Mouse (Mus musculus) ES-Bruce4 (cell line): ENCODE measurements around the gene A630095N17Rik. TPM values are rescaled to one million over a fixed set of nuclear protein-coding genes. Genes with fewer than 3 reads are reported as not detected.

Source experiments
- H3K27ac ChIP-seq: 2 replicates; pipeline ENCODE4 v1.5.1; 2012; ENCODE audit warnings: low read length, inconsistent platforms; ENCODE audit not compliant: insufficient read depth
- H3K27me3 ChIP-seq: 2 replicates; pipeline ENCODE4 v1.6.1; 2012; ENCODE audit warnings: mild to moderate bottlenecking, low read length, inconsistent platforms; ENCODE audit not compliant: control insufficient read depth, poor library complexity, insufficient read depth, severe bottlenecking
- H3K36me3 ChIP-seq: 2 replicates; pipeline ENCODE4 v1.6.1; 2012; ENCODE audit warnings: inconsistent platforms, mild to moderate bottlenecking, low read length, moderate library complexity; ENCODE audit not compliant: control insufficient read depth, poor library complexity, insufficient read depth, severe bottlenecking
- H3K4me1 ChIP-seq: one replicate; pipeline ENCODE4 v1.8.1; 2011; ENCODE audit warnings: low read length; ENCODE audit not compliant: control insufficient read depth, insufficient read depth
- H3K4me3 ChIP-seq: 2 replicates; pipeline ENCODE4 v1.5.1; 2011; ENCODE audit warnings: low read depth, mild to moderate bottlenecking, low read length
- H3K9ac ChIP-seq: 2 replicates; pipeline ENCODE4 v1.6.1; 2012; ENCODE audit warnings: low read depth, mild to moderate bottlenecking, inconsistent platforms; ENCODE audit not compliant: poor library complexity, severe bottlenecking
- H3K9me3 ChIP-seq: replicated peaks from 2 replicates; pipeline ENCODE4 v1.6.1; 2012; ENCODE audit warnings: mild to moderate bottlenecking, low read length, inconsistent platforms; ENCODE audit not compliant: control insufficient read depth, poor library complexity, insufficient read depth, severe bottlenecking
- CTCF ChIP-seq: IDR thresholded peaks from one replicate; pipeline ENCODE4 v1.8.1; 2011; ENCODE audit warnings: low read depth, low read length
- EP300 ChIP-seq: IDR thresholded peaks from 2 replicates; pipeline ENCODE4 v1.6.1; 2011; ENCODE audit warnings: low read depth, low read length; ENCODE audit not compliant: insufficient read depth
- POLR2A ChIP-seq: IDR thresholded peaks from one replicate; pipeline ENCODE4 v1.8.1; 2011; ENCODE audit warnings: low read length; ENCODE audit not compliant: insufficient read depth
- polyA plus RNA-seq: library from polyadenylated mRNA; stranded (reverse); fragments of >200 nt; gene quantifications from 2 replicates; pipeline ENCODE4 v1.2.4, GENCODE M21; 2011; ENCODE audit warnings: low read depth; ENCODE audit not compliant: missing spikeins, insufficient read depth, insufficient read length

A630095N17Rik gene
- polyA plus RNA-seq, 1 experiment, result not detected

DNA sequence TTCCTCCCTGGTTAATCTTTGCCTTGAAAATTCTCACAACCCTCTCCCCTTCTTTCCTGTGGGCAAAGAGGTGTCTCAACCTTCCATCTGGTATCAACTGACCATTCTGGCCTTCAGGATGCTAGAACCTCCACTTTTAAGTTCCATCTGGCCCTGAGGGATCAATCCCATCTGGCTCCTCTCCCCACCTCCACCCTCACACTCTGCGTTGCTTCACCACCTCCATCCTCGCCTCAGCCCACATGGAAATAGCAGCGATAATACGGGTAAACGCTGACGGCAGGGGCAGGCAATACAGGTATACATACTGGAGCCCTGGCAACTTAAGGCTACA, 14.0 kb downstream of the A630095N17Rik start:
- H3K9ac ChIP-seq, result peak overlapping the region; percentile 70
- H3K9me3 ChIP-seq, result no peaks in the 10 kb centered on the region
- peaks cover 41% of the 10 kb centered on the region for H3K36me3 ChIP-seq
- H3K27ac ChIP-seq, result no peak overlapping the region
- H3K4me1 ChIP-seq, result peaks cover 7% of the 10 kb centered on the region
- H3K4me3 ChIP-seq, result peak overlapping the region; percentile 90
- no peak for TF ChIP-seq POLR2A
- TF ChIP-seq CTCF, result no peak
- no peak for TF ChIP-seq EP300
- no peaks in the 10 kb centered on the region for H3K27me3 ChIP-seq

DNA sequence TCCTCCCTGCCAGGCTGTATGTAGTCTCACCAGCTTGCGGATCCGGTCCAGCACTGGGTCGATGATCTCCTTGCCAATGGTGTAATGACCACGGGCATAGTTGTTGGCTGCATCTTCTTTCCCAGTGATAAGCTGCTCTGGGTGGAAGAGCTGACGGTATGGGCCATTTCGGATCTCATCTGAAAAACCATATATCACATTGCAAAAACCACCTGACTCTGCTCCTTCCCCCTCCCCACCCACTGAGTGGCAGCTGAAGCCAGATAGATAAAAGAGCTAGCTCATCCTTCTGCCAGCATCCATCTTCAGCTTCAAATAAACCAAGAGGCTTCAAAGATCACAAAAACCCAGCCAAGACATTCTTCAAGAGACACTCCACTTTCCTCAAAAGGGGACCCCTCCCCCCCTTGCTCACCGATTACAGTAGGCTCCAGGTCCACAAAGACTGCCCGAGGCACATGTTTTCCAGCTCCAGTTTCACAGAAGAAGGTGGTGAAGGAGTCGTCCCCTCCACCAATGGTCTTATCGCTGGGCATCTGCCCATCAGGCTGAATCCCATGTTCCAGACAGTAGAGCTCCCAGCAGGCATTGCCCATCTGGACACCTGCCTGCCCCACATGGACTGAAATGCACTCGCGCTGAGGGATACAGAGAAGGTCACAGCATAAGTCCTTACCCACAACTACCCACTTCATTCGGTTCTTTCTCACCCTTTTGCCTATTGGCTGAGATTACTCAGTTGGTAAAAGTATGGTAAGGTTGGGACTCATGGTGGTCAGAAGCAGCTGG, 14.9 kb downstream of the A630095N17Rik start:
- Histone ChIP-seq H3K9me3 (no peaks in the 10 kb centered on the region), H3K36me3 (peaks cover 42% of the 10 kb centered on the region), H3K4me3 (no peak overlapping the region), H3K27me3 (no peaks in the 10 kb centered on the region), H3K27ac (no peak overlapping the region), H3K4me1 (peaks cover 8% of the 10 kb centered on the region), H3K9ac (no peak overlapping the region; the same call in 1 of the 2 replicates)
- TF ChIP-seq POLR2A, result no peak
- TF ChIP-seq EP300, result no peak
- no peak for TF ChIP-seq CTCF

DNA sequence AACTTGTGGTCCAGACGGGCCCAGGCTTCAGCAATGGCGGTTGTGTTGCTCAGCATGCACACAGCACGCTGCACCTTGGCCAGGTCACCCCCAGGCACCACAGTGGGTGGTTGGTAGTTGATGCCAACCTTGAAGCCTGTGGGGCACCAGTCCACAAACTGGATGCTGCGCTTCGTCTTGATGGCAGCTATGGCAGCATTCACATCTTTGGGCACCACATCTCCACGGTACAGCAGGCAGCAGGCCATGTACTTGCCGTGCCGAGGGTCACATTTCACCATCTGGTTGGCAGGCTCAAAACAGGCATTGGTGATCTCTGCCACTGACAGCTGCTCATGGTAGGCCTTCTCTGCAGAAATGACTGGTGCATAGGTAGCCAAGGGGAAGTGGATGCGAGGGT, 16.1 kb downstream of the A630095N17Rik start:
- H3K9ac ChIP-seq, result no peak overlapping the region
- H3K36me3 ChIP-seq, result peaks cover 42% of the 10 kb centered on the region
- no peaks in the 10 kb centered on the region for H3K9me3 ChIP-seq
- H3K4me3 ChIP-seq, result no peak overlapping the region
- TF ChIP-seq CTCF, result no peak
- no peaks in the 10 kb centered on the region for H3K27me3 ChIP-seq
- H3K4me1 ChIP-seq, result peaks cover 4% of the 10 kb centered on the region
- no peak overlapping the region for H3K27ac ChIP-seq

DNA sequence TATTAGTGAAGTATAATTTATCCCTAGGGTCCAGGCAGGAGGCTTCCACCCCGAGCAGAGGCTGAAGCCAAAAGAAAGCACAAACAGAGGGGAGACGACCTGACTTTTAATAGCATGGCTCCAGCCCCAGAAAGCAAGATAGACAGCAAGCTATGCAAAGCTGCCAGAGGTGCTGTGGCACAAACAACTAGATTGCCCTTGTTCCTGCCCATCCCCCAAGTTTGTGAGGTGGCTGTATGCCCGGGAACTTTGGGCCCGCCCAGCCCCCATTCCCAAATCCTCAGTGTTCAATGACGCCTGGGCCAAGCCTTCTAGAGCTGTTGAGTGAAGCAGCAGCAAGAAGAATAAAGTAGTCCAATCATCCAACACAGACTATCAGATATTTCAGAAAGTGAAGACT, 17.0 kb downstream of the A630095N17Rik start:
- peaks cover 42% of the 10 kb centered on the region for H3K36me3 ChIP-seq
- H3K27ac ChIP-seq, result no peak overlapping the region
- peaks cover 4% of the 10 kb centered on the region for H3K4me1 ChIP-seq
- H3K9me3 ChIP-seq, result no peaks in the 10 kb centered on the region
- TF ChIP-seq POLR2A (no peak), EP300 (no peak), CTCF (no peak)
- no peak overlapping the region for H3K9ac ChIP-seq
- no peaks in the 10 kb centered on the region for H3K27me3 ChIP-seq
- no peak overlapping the region for H3K4me3 ChIP-seq

DNA sequence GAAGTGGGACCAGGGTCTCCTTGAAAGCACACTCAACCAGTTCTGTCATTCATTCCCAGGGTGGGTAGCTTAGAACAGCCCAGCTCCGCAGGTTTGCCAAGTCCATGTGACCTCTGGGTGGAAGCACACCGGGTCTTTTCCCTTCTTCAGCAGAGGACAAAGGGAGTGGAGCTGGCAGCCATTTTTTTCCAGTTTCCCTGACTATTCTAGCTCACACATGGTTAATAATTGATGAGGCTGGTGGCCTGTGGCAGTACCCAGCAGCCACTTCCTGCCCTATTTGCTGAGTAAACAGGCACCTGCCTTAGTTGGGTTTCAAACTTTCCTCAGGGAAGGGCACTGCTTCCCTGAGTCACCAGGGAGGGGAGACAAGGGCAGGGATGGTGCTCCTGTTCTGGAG, 17.5 kb downstream of the A630095N17Rik start:
- Histone ChIP-seq H3K27me3 (no peaks in the 10 kb centered on the region), H3K36me3 (peaks cover 42% of the 10 kb centered on the region), H3K9me3 (no peaks in the 10 kb centered on the region), H3K9ac (no peak overlapping the region), H3K4me1 (peaks cover 4% of the 10 kb centered on the region), H3K4me3 (no peak overlapping the region), H3K27ac (no peak overlapping the region)
- no peak for TF ChIP-seq EP300
- no peak for TF ChIP-seq CTCF
- no peak for TF ChIP-seq POLR2A

DNA sequence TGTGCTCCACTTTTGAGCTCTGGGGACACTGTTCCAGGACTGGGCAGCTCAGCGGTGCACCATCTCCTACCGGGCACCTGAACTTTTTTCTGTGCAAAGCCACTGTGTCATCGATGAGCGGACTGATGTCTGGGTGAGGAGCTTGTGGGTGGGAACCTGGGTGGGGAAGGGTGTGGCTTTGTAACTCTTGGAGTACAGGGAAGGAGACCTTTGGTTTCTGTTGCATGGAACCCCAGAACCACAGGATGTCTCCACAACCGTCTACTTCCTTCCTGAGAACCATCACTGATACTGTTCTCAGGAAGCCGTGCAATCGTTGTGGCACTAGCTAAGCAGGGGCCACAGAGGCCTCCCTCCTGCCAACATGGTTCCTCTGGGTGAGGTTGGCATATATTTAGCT, 18.8 kb downstream of the A630095N17Rik start:
- Histone ChIP-seq H3K9ac (no peak overlapping the region), H3K4me1 (peaks cover 4% of the 10 kb centered on the region), H3K27me3 (no peaks in the 10 kb centered on the region), H3K27ac (no peak overlapping the region), H3K36me3 (peaks cover 42% of the 10 kb centered on the region), H3K4me3 (no peak overlapping the region), H3K9me3 (no peaks in the 10 kb centered on the region)
- TF ChIP-seq POLR2A, result no peak
- no peak for TF ChIP-seq CTCF
- no peak for TF ChIP-seq EP300
